ENCODE assay signal across 22 mouse cellular contexts in the genomic region with DNA sequence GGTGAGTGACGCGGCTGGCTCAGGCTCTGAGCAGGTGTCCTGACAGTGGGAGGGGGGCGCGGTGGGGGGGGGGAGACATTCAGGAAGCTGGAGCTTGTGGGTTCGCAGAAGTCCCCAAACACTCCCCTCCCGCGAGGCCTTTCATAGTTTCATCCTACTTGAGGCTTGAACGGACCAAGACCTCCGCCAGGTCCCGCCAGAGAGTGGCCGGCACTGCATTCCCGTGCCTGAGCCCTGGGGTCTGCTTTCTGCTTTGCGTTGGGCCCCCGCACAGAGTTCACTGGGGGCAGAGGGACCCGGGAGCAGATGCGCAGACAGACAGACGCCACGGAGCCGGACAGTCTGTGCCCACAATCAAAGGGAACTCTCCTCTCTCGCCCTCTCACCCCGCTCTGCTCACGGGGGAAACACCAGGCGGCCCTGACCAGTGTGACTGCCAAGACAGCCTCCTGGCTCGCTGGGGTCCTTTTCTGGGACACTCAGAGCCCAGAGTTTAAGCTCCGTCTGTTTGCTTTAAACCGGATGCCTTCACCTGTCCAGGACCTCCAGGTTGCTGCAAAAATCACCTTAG. TPM values are rescaled to one million over a fixed set of nuclear protein-coding genes. Genes with fewer than 3 reads are reported as not detected.
DNase-seq lines count a peak whose midpoint lies in the region; ATAC-seq and TF ChIP-seq lines count a peak whose summit lies in the region.
"Had no signal": no experiment of that assay in that cellular context is flagged by ENCODE, and none has a peak within 500 bp of the region (broad histone marks: within the 10 kb centered on the region; RNA-seq: fewer than 3 reads in every experiment).

No protein-coding gene starts in this region.

- H3K4me1 ChIP-seq in forebrain, embryonic 10.5 days = peaks cover 9% of the 10 kb centered on the region; the same call in 1 of the 2 replicates
- no peaks in the 10 kb centered on the region for H3K4me1 ChIP-seq in forebrain, embryonic 16.5 days (replicated peaks; ENCODE audit: control insufficient read depth, insufficient read depth, low read length)
- H3K4me1 ChIP-seq in heart, embryonic 15.5 days (replicated peaks) = peaks cover 16% of the 10 kb centered on the region; the same call in 1 of the 2 replicates
- no peaks in the 10 kb centered on the region for H3K4me1 ChIP-seq in midbrain, embryonic 11.5 days (ENCODE audit: control insufficient read depth, insufficient read depth, low read length)
- no peaks in the 10 kb centered on the region for H3K4me1 ChIP-seq in midbrain, embryonic 16.5 days (ENCODE audit: control insufficient read depth, insufficient read depth, low read length)
- H3K4me1 ChIP-seq in limb, embryonic 14.5 days (ENCODE audit: control insufficient read depth, insufficient read depth, low read length) = peaks cover 9% of the 10 kb centered on the region; the same call in 1 of the 2 replicates
- H3K4me1 ChIP-seq: embryonic facial prominence, embryonic 12.5 days; neural tube, embryonic 12.5 days had no signal

- 1% methylated on average over 26 of the region's 26 CpGs for WGBS in forebrain, embryonic 10.5 days
- WGBS in forebrain, embryonic 16.5 days = under 1% methylated on average over 26 of the region's 26 CpGs
- 10% methylated on average over 26 of the region's 26 CpGs for WGBS in heart, embryonic 15.5 days
- under 1% methylated on average over 26 of the region's 26 CpGs for WGBS in midbrain, embryonic 11.5 days
- WGBS in midbrain, embryonic 16.5 days = under 1% methylated on average over 26 of the region's 26 CpGs
- 4% methylated on average over 26 of the region's 26 CpGs for WGBS in limb, embryonic 14.5 days

- H3K9me3 ChIP-seq in forebrain, embryonic 10.5 days = no peaks in the 10 kb centered on the region
- H3K9me3 ChIP-seq in forebrain, embryonic 16.5 days (ENCODE audit: control insufficient read depth, low read length) = no peaks in the 10 kb centered on the region
- H3K9me3 ChIP-seq in heart, embryonic 15.5 days (replicated peaks) = no peaks in the 10 kb centered on the region
- H3K9me3 ChIP-seq in midbrain, embryonic 11.5 days (ENCODE audit: control insufficient read depth, low read length) = no peaks in the 10 kb centered on the region
- no peaks in the 10 kb centered on the region for H3K9me3 ChIP-seq in midbrain, embryonic 16.5 days (replicated peaks; ENCODE audit: control insufficient read depth, low read length, poor library complexity, severe bottlenecking)
- no peaks in the 10 kb centered on the region for H3K9me3 ChIP-seq in limb, embryonic 14.5 days (ENCODE audit: control insufficient read depth, low read length)
- H3K9me3 ChIP-seq: embryonic facial prominence, embryonic 12.5 days; neural tube, embryonic 12.5 days had no signal

- ATAC-seq in forebrain, embryonic 16.5 days = no peak
- no peak for ATAC-seq in heart, embryonic 15.5 days (replicated peaks; ENCODE audit: insufficient number of reproducible peaks, insufficient read depth, low FRiP score, low read depth)
- ATAC-seq in midbrain, embryonic 11.5 days (ENCODE audit: low FRiP score) = no peak
- no peak for ATAC-seq in midbrain, embryonic 16.5 days
- no peak for ATAC-seq in limb, embryonic 14.5 days (ENCODE audit: low FRiP score, low read depth)
- ATAC-seq: forebrain, postnatal 0 days had no signal

- no peaks in the 10 kb centered on the region for H3K36me3 ChIP-seq in forebrain, embryonic 10.5 days (replicated peaks)
- no peaks in the 10 kb centered on the region for H3K36me3 ChIP-seq in forebrain, embryonic 16.5 days (ENCODE audit: control insufficient read depth, insufficient read depth)
- no peaks in the 10 kb centered on the region for H3K36me3 ChIP-seq in heart, embryonic 15.5 days
- H3K36me3 ChIP-seq in midbrain, embryonic 11.5 days (ENCODE audit: control insufficient read depth, insufficient read depth, low read length) = no peaks in the 10 kb centered on the region
- H3K36me3 ChIP-seq in midbrain, embryonic 16.5 days (ENCODE audit: control insufficient read depth, insufficient read depth, low read length) = no peaks in the 10 kb centered on the region
- no peaks in the 10 kb centered on the region for H3K36me3 ChIP-seq in limb, embryonic 14.5 days (ENCODE audit: control insufficient read depth, insufficient read depth, low read length)
- H3K36me3 ChIP-seq: embryonic facial prominence, embryonic 12.5 days; neural tube, embryonic 12.5 days had no signal

- no peak overlapping the region for H3K4me2 ChIP-seq in forebrain, embryonic 16.5 days (ENCODE audit: low read length)
- H3K4me2 ChIP-seq in heart, embryonic 15.5 days = peak overlapping the region; percentile 53
- no peak overlapping the region for H3K4me2 ChIP-seq in midbrain, embryonic 11.5 days
- H3K4me2 ChIP-seq in midbrain, embryonic 16.5 days (ENCODE audit: low read length) = no peak overlapping the region
- H3K4me2 ChIP-seq in limb, embryonic 14.5 days (replicated peaks; ENCODE audit: low read depth, low read length, severe bottlenecking) = peak overlapping the region; percentile 41
- H3K4me2 ChIP-seq: embryonic facial prominence, embryonic 12.5 days; neural tube, embryonic 12.5 days had no signal

- no peak overlapping the region for H3K4me3 ChIP-seq in forebrain, embryonic 10.5 days
- no peak overlapping the region for H3K4me3 ChIP-seq in forebrain, embryonic 16.5 days (replicated peaks; ENCODE audit: low read length)
- H3K4me3 ChIP-seq in heart, embryonic 15.5 days = peak overlapping the region; percentile 40
- no peak overlapping the region for H3K4me3 ChIP-seq in midbrain, embryonic 11.5 days (ENCODE audit: low read depth, low read length)
- H3K4me3 ChIP-seq in midbrain, embryonic 16.5 days (ENCODE audit: low read depth, low read length) = no peak overlapping the region
- peak overlapping the region; percentile 31 for H3K4me3 ChIP-seq in limb, embryonic 14.5 days (replicated peaks; ENCODE audit: low read length)
- H3K4me3 ChIP-seq: embryonic facial prominence, embryonic 12.5 days; gastrocnemius, adult 2 months; neural tube, embryonic 12.5 days had no signal

- no peak overlapping the region for H3K9ac ChIP-seq in forebrain, embryonic 16.5 days (replicated peaks; ENCODE audit: low read depth, low read length)
- H3K9ac ChIP-seq in heart, embryonic 15.5 days = peak overlapping the region; percentile 41; the same call in 1 of the 2 replicates
- no peak overlapping the region for H3K9ac ChIP-seq in midbrain, embryonic 11.5 days (ENCODE audit: low read length)
- H3K9ac ChIP-seq in midbrain, embryonic 16.5 days (ENCODE audit: low read depth, low read length) = no peak overlapping the region
- H3K9ac ChIP-seq in limb, embryonic 14.5 days (ENCODE audit: low read depth, low read length, severe bottlenecking) = peak overlapping the region; percentile 52
- H3K9ac ChIP-seq: embryonic facial prominence, embryonic 12.5 days; forebrain, postnatal 0 days; neural tube, embryonic 12.5 days had no signal

- no peak overlapping the region for H3K27ac ChIP-seq in forebrain, embryonic 10.5 days
- H3K27ac ChIP-seq in forebrain, embryonic 16.5 days (ENCODE audit: low read length) = no peak overlapping the region
- peak overlapping the region; percentile 53 for H3K27ac ChIP-seq in heart, embryonic 15.5 days
- H3K27ac ChIP-seq in midbrain, embryonic 11.5 days (ENCODE audit: low read depth, low read length) = no peak overlapping the region
- no peak overlapping the region for H3K27ac ChIP-seq in midbrain, embryonic 16.5 days (ENCODE audit: low read length)
- H3K27ac ChIP-seq in limb, embryonic 14.5 days (replicated peaks; ENCODE audit: low read depth, low read length) = peak overlapping the region; percentile 83
- H3K27ac ChIP-seq: embryonic facial prominence, embryonic 12.5 days; gastrocnemius, adult 2 months; neural tube, embryonic 12.5 days had no signal

- peaks cover 100% of the 10 kb centered on the region for H3K27me3 ChIP-seq in forebrain, embryonic 10.5 days (ENCODE audit: poor library complexity, severe bottlenecking)
- peaks cover 95% of the 10 kb centered on the region for H3K27me3 ChIP-seq in forebrain, embryonic 16.5 days (replicated peaks; ENCODE audit: control insufficient read depth, insufficient read depth, low read length)
- peaks cover 89% of the 10 kb centered on the region for H3K27me3 ChIP-seq in heart, embryonic 15.5 days
- peaks cover 97% of the 10 kb centered on the region for H3K27me3 ChIP-seq in midbrain, embryonic 11.5 days (ENCODE audit: control insufficient read depth, insufficient read depth, low read length)
- peaks cover 92% of the 10 kb centered on the region for H3K27me3 ChIP-seq in midbrain, embryonic 16.5 days (ENCODE audit: control insufficient read depth, insufficient read depth, low read depth, low read length)
- peaks cover 82% of the 10 kb centered on the region for H3K27me3 ChIP-seq in limb, embryonic 14.5 days (ENCODE audit: control insufficient read depth, insufficient read depth, low read length)

- DNase-seq in forebrain, embryonic 10.5 days (ENCODE audit: extremely low spot score, low spot score) = peak; percentile 28
- no peak for DNase-seq in heart, postnatal 4 days
- DNase-seq in midbrain, embryonic 11.5 days (ENCODE audit: low spot score, missing footprints) = peak; percentile 92
- no peak for DNase-seq in limb, embryonic 14.5 days (ENCODE audit: low spot score)
- DNase-seq in layer of hippocampus, adult 18-20 months (ENCODE audit: low spot score in 2 of 2) = no peak
- DNase-seq: adrenal gland, adult 8-10 months; cerebellum, postnatal 14 days; forebrain, postnatal 0 days; gastrocnemius, adult 2 months; left cerebral cortex, postnatal 4 days; lung, adult 18-20 months; right cerebral cortex, postnatal 14 days had no signal

- TF ChIP-seq POLR2A in limb, embryonic 14.5 days (IDR thresholded peaks at IDR 0.05; ENCODE audit: borderline replicate concordance, extremely low read depth, insufficient read depth, insufficient read length) = 0 out of 2 replicates have a peak, but pooled peaks have one; percentile 30

RNA-seq across cellular contexts. Expression of a gene that starts 34.8 kb away (rescaled TPM):
- polyA plus RNA-seq in forebrain, embryonic 10.5 days (2016; fragmentation: Nextera tagmentation; extraction: Ambion mirVana) = 0.04 and 0.41 TPM in 2 replicates
- polyA plus RNA-seq in forebrain, embryonic 16.5 days (2015; fragmentation: Nextera tagmentation; extraction: Ambion mirVana) = 0.12 TPM in 1 of 2 replicates, not detected in the other
- 30.1 and 33.8 TPM in 2 replicates for polyA plus RNA-seq in heart, embryonic 15.5 days (2015; fragmentation: Nextera tagmentation; extraction: Ambion mirVana)
- total RNA-seq in heart, postnatal 4 days (2021) = 10 to 100 TPM; 36.3 to 36.6 TPM
- not detected in 2 replicates for polyA plus RNA-seq in midbrain, embryonic 11.5 days (2014; fragmentation: Nextera tagmentation; extraction: Ambion mirVana)
- polyA plus RNA-seq in midbrain, embryonic 16.5 days (2015; fragmentation: Nextera tagmentation; extraction: Ambion mirVana) = 0.05 TPM in 1 of 2 replicates, not detected in the other
- 36.9 and 39.3 TPM in 2 replicates for polyA plus RNA-seq in limb, embryonic 14.5 days (2012; rRNA removed)
- 22.4 and 29.3 TPM in 2 replicates for polyA plus RNA-seq in limb, embryonic 14.5 days (2014; fragmentation: Nextera tagmentation; extraction: Ambion mirVana)
- total RNA-seq in layer of hippocampus, adult 18-20 months (2021) = not detected
- total RNA-seq: hematopoietic stem cell, adult 5-6 weeks; left cerebral cortex, postnatal 4 days; megakaryocyte, adult 5-6 weeks had no signal
- polyA plus RNA-seq: forebrain, postnatal 0 days; intestine, embryonic 14.5 days; kidney, embryonic 14.5 days; large intestine, adult 2 months; neural tube, embryonic 12.5 days had no signal

Comparison
In these comparisons a context has a peak if more than half of its experiments do, and no peak if none do; other contexts are left out.
1. DNase-seq: peak in forebrain, embryonic 10.5 days (single experiment) and midbrain, embryonic 11.5 days (single experiment); none in heart, postnatal 4 days (single experiment), limb, embryonic 14.5 days (single experiment) and layer of hippocampus, adult 18-20 months (0 of 2).
2. H3K27ac ChIP-seq: peak in heart, embryonic 15.5 days (single experiment) and limb, embryonic 14.5 days (single experiment); none in forebrain, embryonic 10.5 days (single experiment), forebrain, embryonic 16.5 days (single experiment), midbrain, embryonic 11.5 days (single experiment) and midbrain, embryonic 16.5 days (single experiment).
3. H3K4me3 ChIP-seq: peak in heart, embryonic 15.5 days (single experiment) and limb, embryonic 14.5 days (single experiment); none in forebrain, embryonic 10.5 days (single experiment), forebrain, embryonic 16.5 days (single experiment), midbrain, embryonic 11.5 days (single experiment) and midbrain, embryonic 16.5 days (single experiment).
4. H3K4me2 ChIP-seq: peak in heart, embryonic 15.5 days (single experiment) and limb, embryonic 14.5 days (single experiment); none in forebrain, embryonic 16.5 days (single experiment), midbrain, embryonic 11.5 days (single experiment) and midbrain, embryonic 16.5 days (single experiment).
5. H3K9ac ChIP-seq: peak in heart, embryonic 15.5 days (single experiment) and limb, embryonic 14.5 days (single experiment); none in forebrain, embryonic 16.5 days (single experiment), midbrain, embryonic 11.5 days (single experiment) and midbrain, embryonic 16.5 days (single experiment).
6. RNA of a gene that starts 34.8 kb away (polyA plus RNA-seq): 22.4 to 39.3 TPM in limb, embryonic 14.5 days and 30.1 to 33.8 TPM in heart, embryonic 15.5 days; 0.12 TPM in forebrain, embryonic 16.5 days, 0.04 to 0.41 TPM in forebrain, embryonic 10.5 days, 0.05 TPM in midbrain, embryonic 16.5 days and not detected in midbrain, embryonic 11.5 days; every median in the first group is over 10 times any median in the second.